Mouse (Mus musculus) CH12.LX (cell line): ENCODE measurements at regions not wholly inside any gene's neighbourhood (a gene's known extent, or its start where the extent isn't known, plus 50 kb on each side); places are given as distances from the start of the nearest gene placed in this dataset.

Experiments
- DNase-seq: peaks from one replicate; pipeline ENCODE4 v3.0.0-alpha.2; 2013; ENCODE audit errors: extremely low read depth
- H3K27ac ChIP-seq: 2 replicates; pipeline ENCODE4 v1.5.1; 2012; ENCODE audit warnings: low read depth, mild to moderate bottlenecking, control low read depth, moderate library complexity; ENCODE audit not compliant: insufficient read depth
- H3K27me3 ChIP-seq: replicated peaks from 2 replicates; pipeline ENCODE3; 2012; ENCODE audit warnings: inconsistent platforms
- H3K36me3 ChIP-seq, 2 experiments: replicated peaks in 1 of 2; 2 replicates each; pipeline versions ENCODE3 to v1.6.1; 2012; ENCODE audit warnings: inconsistent platforms in 1 of 2, low read length in 1 of 2, mild to moderate bottlenecking in 1 of 2, mixed read lengths in 1 of 2, moderate library complexity in 1 of 2; ENCODE audit not compliant: control insufficient read depth in 1 of 2, insufficient read depth in 1 of 2
- H3K4me1 ChIP-seq, 2 experiments: 2 replicates each; pipeline ENCODE4 v1.6.1; 2012; ENCODE audit warnings: inconsistent platforms in 1 of 2, moderate library complexity in 1 of 2; ENCODE audit not compliant: insufficient read depth in 2 of 2, control insufficient read depth in 1 of 2
- H3K4me2 ChIP-seq: 2 replicates; pipeline ENCODE4 v1.6.1; 2012; ENCODE audit warnings: low read depth, mild to moderate bottlenecking, control low read depth; ENCODE audit not compliant: poor library complexity, insufficient read depth, severe bottlenecking
- H3K4me3 ChIP-seq, 3 experiments: fragments of 150-350 bp in 1 of 3; sonication (generic) in 1 of 3; replicated peaks in 1 of 3; 2 replicates each; pipeline versions ENCODE3 to v1.5.1; 2011 to 2012; ENCODE audit warnings: low read depth in 2 of 3, low read length in 2 of 3, mild to moderate bottlenecking in 2 of 3, moderate library complexity in 2 of 3, control low read depth in 1 of 3, improper control_type of control experiment in 1 of 3, inconsistent platforms in 1 of 3, mixed read lengths in 1 of 3; ENCODE audit not compliant: poor library complexity in 1 of 3
- H3K79me2 ChIP-seq: replicated peaks from 2 replicates; pipeline ENCODE4 v1.6.1; 2012; ENCODE audit warnings: mild to moderate bottlenecking, moderate library complexity; ENCODE audit not compliant: control insufficient read depth, poor library complexity, insufficient read depth, severe bottlenecking; ENCODE audit errors: extremely low read depth
- H3K9ac ChIP-seq: 2 replicates; pipeline ENCODE4 v1.6.1; 2012; ENCODE audit warnings: low read depth, mild to moderate bottlenecking, control low read depth, moderate library complexity; ENCODE audit not compliant: insufficient read depth
- H3K9me3 ChIP-seq: replicated peaks from 2 replicates; pipeline ENCODE3; 2012; ENCODE audit warnings: low read length, inconsistent platforms, mixed read lengths
- BHLHE40 ChIP-seq: IDR thresholded peaks from 2 replicates; pipeline ENCODE4 v1.6.1; 2011; ENCODE audit warnings: mild to moderate bottlenecking, low read depth, low read length, improper control_type of control experiment
- CHD1 ChIP-seq: IDR thresholded peaks from 2 replicates; pipeline ENCODE4 v1.6.1; 2012; ENCODE audit warnings: low read depth, low read length, improper control_type of control experiment, inconsistent platforms
- CHD2 ChIP-seq: IDR thresholded peaks from 2 replicates; pipeline ENCODE4 v1.6.1; 2011; ENCODE audit warnings: low read length, improper control_type of control experiment
- CTCF ChIP-seq, 2 experiments: IDR thresholded peaks in 1 of 2; conservative IDR thresholded peaks in 1 of 2; 2 replicates each; pipeline ENCODE4 v1.5.1; 2011 to 2012; ENCODE audit warnings: low read depth in 2 of 2, low read length in 2 of 2, improper control_type of control experiment in 1 of 2, inconsistent platforms in 1 of 2, mild to moderate bottlenecking in 1 of 2, moderate library complexity in 1 of 2
- E2F4 ChIP-seq: IDR thresholded peaks from 2 replicates; pipeline ENCODE4 v1.6.1; 2011; ENCODE audit warnings: low read depth, low read length, improper control_type of control experiment; ENCODE audit not compliant: insufficient replicate concordance
- ELF1 ChIP-seq: IDR thresholded peaks from 2 replicates; pipeline ENCODE4 v1.6.1; 2014; ENCODE audit warnings: low read depth, mild to moderate bottlenecking, inconsistent platforms, low read length, improper control_type of control experiment
- EP300 ChIP-seq: IDR thresholded peaks from 2 replicates; pipeline ENCODE4 v1.6.1; 2011; ENCODE audit warnings: low read length, improper control_type of control experiment
- ETS1 ChIP-seq: conservative IDR thresholded peaks from 2 replicates; pipeline ENCODE4 v1.6.1; 2012; ENCODE audit warnings: low read depth, mild to moderate bottlenecking, inconsistent platforms, low read length, improper control_type of control experiment, moderate library complexity
- HCFC1 ChIP-seq: IDR thresholded peaks from 2 replicates; pipeline ENCODE4 v1.6.1; 2012; ENCODE audit warnings: low read depth, mild to moderate bottlenecking, inconsistent platforms, low read length, improper control_type of control experiment
- IRF4 ChIP-seq: IDR thresholded peaks from 2 replicates; pipeline ENCODE4 v1.6.1; 2014; ENCODE audit warnings: low read depth, mild to moderate bottlenecking, inconsistent platforms, low read length, improper control_type of control experiment
- JUN ChIP-seq: IDR thresholded peaks from 2 replicates; pipeline ENCODE4 v1.6.1; 2011; ENCODE audit warnings: low read depth, mild to moderate bottlenecking, low read length, improper control_type of control experiment, moderate library complexity; ENCODE audit not compliant: insufficient read depth
- JUND ChIP-seq: conservative IDR thresholded peaks from 2 replicates; pipeline ENCODE4 v1.6.1; 2011; ENCODE audit warnings: low read depth, low read length, improper control_type of control experiment
- KAT2A ChIP-seq: IDR thresholded peaks from 2 replicates; pipeline ENCODE4 v1.6.1; 2012; ENCODE audit warnings: low read length, improper control_type of control experiment, inconsistent platforms; ENCODE audit not compliant: insufficient replicate concordance
- MAZ ChIP-seq: IDR thresholded peaks from 2 replicates; pipeline ENCODE4 v1.6.1; 2012; ENCODE audit warnings: low read depth, mild to moderate bottlenecking, inconsistent platforms, low read length, improper control_type of control experiment, moderate library complexity
- MEF2A ChIP-seq: IDR thresholded peaks from 2 replicates; pipeline ENCODE4 v1.6.1; 2014; ENCODE audit warnings: low read depth, mild to moderate bottlenecking, inconsistent platforms, low read length, improper control_type of control experiment, borderline replicate concordance
- MXI1 ChIP-seq: IDR thresholded peaks from 2 replicates; pipeline ENCODE4 v1.6.1; 2011; ENCODE audit warnings: mild to moderate bottlenecking, low read depth, low read length, improper control_type of control experiment
- MYC ChIP-seq: IDR thresholded peaks from 2 replicates; pipeline ENCODE4 v1.6.1; 2011; ENCODE audit warnings: low read depth, mild to moderate bottlenecking, improper control_type of control experiment, low read length
- NRF1 ChIP-seq: IDR thresholded peaks from 2 replicates; pipeline ENCODE4 v1.6.1; 2014; ENCODE audit warnings: low read depth, mild to moderate bottlenecking, inconsistent platforms, low read length, improper control_type of control experiment, moderate library complexity
- RAD21 ChIP-seq: IDR thresholded peaks from 2 replicates; pipeline ENCODE4 v1.6.1; 2011; ENCODE audit warnings: low read depth, mild to moderate bottlenecking, low read length, improper control_type of control experiment, moderate library complexity
- RCOR1 ChIP-seq: conservative IDR thresholded peaks from 2 replicates; pipeline ENCODE4 v1.6.1; 2012; ENCODE audit warnings: low read depth, mild to moderate bottlenecking, inconsistent platforms, low read length, improper control_type of control experiment
- SMC3 ChIP-seq: IDR thresholded peaks from 2 replicates; pipeline ENCODE4 v1.6.1; 2011; ENCODE audit warnings: low read depth, low read length, improper control_type of control experiment
- UBTF ChIP-seq: IDR thresholded peaks from 2 replicates; pipeline ENCODE4 v1.6.1; 2012; ENCODE audit warnings: low read depth, mild to moderate bottlenecking, inconsistent platforms, low read length, improper control_type of control experiment, moderate library complexity
- USF2 ChIP-seq: conservative IDR thresholded peaks from 2 replicates; pipeline ENCODE4 v1.6.1; 2011; ENCODE audit warnings: low read depth, low read length, improper control_type of control experiment
- ZC3H11A ChIP-seq: IDR thresholded peaks from 2 replicates; pipeline ENCODE4 v1.6.1; 2012; ENCODE audit warnings: low read depth, mild to moderate bottlenecking, inconsistent platforms, low read length, improper control_type of control experiment
- ZKSCAN1 ChIP-seq: IDR thresholded peaks from 2 replicates; pipeline ENCODE4 v1.6.1; 2012; ENCODE audit warnings: low read depth, inconsistent platforms, low read length, improper control_type of control experiment, borderline replicate concordance
- dilution Hi-C: fragments of 300-500 bp; cut with MboI; formaldehyde crosslinking; loops from 2 replicates; pipeline ENCODE4 v1.14.3; 2020; ENCODE audit warnings: low sequenced_read_pairs; ENCODE audit not compliant: extremely low pct_unique_long_range_greater_than_20kb, extremely low pct_ligation_motif_present
- in situ Hi-C: fragments of 300-500 bp; cut with MboI; formaldehyde crosslinking; loops from 3 replicates; pipeline ENCODE4 v1.14.3; 2019; ENCODE audit warnings: low sequenced_read_pairs, low pct_ligation_motif_present, low pct_unique_long_range_greater_than_20kb, mixed read lengths

DNA sequence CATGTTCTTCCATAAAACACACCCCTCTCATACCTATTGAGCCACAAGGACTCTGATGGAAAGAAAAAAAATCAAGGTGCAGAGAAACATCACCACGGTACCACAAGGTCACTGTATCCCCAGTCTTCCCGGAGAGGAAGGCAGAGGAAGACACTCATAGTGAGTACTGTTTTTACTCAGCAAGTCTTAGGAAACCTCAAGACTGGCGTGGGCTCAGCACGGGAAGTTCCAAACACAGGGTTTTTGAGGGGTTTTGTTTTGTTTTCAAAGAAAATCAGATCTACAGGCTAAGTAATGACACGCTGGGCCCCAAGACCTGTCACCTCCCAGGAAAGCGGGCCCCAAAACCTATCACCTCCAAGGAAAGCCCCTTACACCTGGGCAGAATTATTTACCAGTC is 259.6 kb upstream of the Jarid2 start:
- peaks cover 5 to 46% of the 10 kb centered on the region in 2 experiments for H3K4me1 ChIP-seq
- H3K27ac ChIP-seq = no peak overlapping the region
- H3K4me3 ChIP-seq = no peak overlapping the region
- dilution Hi-C loops (no loop called here), in situ Hi-C loops (no loop called here)
- no peaks in the 10 kb centered on the region for H3K27me3 ChIP-seq
- DNase-seq = peak; percentile 17
- TF ChIP-seq SMC3 = no peak
- peak; percentile 60; the same call in 1 of the 2 replicates for TF ChIP-seq EP300
- peak; percentile 14; the same call in 1 of the 2 replicates for TF ChIP-seq JUN
- TF ChIP-seq BHLHE40 = peak; percentile 58
- peak; percentile 67; the same call in 1 of the 2 replicates for TF ChIP-seq JUND
- 0 out of 2 replicates have a peak, but pooled peaks have one; percentile 19 for TF ChIP-seq CHD2
- peak; percentile 38; the same call in 1 of the 2 replicates for TF ChIP-seq ETS1
- no peak for TF ChIP-seq KAT2A
- peak; percentile 75 for TF ChIP-seq IRF4
- TF ChIP-seq USF2 = no peak
- no peak overlapping the region for H3K4me2 ChIP-seq
- H3K9ac ChIP-seq = no peak overlapping the region
- no peaks in the 10 kb centered on the region for H3K9me3 ChIP-seq
- no peaks in the 10 kb centered on the region for H3K79me2 ChIP-seq
- no peaks in the 10 kb centered on the region for H3K36me3 ChIP-seq

GRCm38 (mm10) chr13:44473200-44473599 is 256.1 kb upstream of the Jarid2 start:
- TF ChIP-seq NRF1 = no peak
- TF ChIP-seq MXI1 = no peak
- no peak for TF ChIP-seq USF2
- no peak for TF ChIP-seq MYC
- no peak for TF ChIP-seq CTCF (conservative IDR thresholded peaks at IDR 0.05 in 1 of 2, IDR thresholded peaks at IDR 0.05 in 1 of 2; ENCODE audit: low read depth in 2 of 2, low read length in 2 of 2)
- TF ChIP-seq BHLHE40 = no peak
- no peak for TF ChIP-seq RCOR1
- no peak for TF ChIP-seq JUND
- no peak for TF ChIP-seq RAD21
- no peak for TF ChIP-seq UBTF
- no peak for TF ChIP-seq E2F4
- no peak for TF ChIP-seq ZKSCAN1
- TF ChIP-seq MAZ = no peak
- TF ChIP-seq HCFC1 = no peak
- TF ChIP-seq EP300 = no peak
- no peak for TF ChIP-seq MEF2A
- no peak for TF ChIP-seq ZC3H11A
- TF ChIP-seq KAT2A = no peak
- no peak for TF ChIP-seq CHD1
- TF ChIP-seq ELF1 = no peak
- Histone ChIP-seq H3K4me3 (no peak overlapping the region), H3K4me2 (no peak overlapping the region), H3K27ac (no peak overlapping the region), H3K79me2 (no peaks in the 10 kb centered on the region), H3K4me1 (peaks cover 5 to 38% of the 10 kb centered on the region in 2 experiments), H3K27me3 (no peaks in the 10 kb centered on the region), H3K9me3 (no peaks in the 10 kb centered on the region), H3K36me3 (no peaks in the 10 kb centered on the region), H3K9ac (no peak overlapping the region)
- dilution Hi-C loops = no loop called here
- in situ Hi-C loops = no loop called here
- DNase-seq = no peak
